Mouse (Mus musculus) embryo, embryonic 10.5 days (tissue): ENCODE data around the gene Lrrc41.

ENCODE experiments used
- DNase-seq: peaks from one replicate; pipeline ENCODE4 v3.0.0-alpha.2; 2015; ENCODE audit warnings: low spot score

The Lrrc41 gene

GRCm38 (mm10) chr4:116077240-116078095 is 2.4 kb downstream of the Lrrc41 start:
- DNase-seq: no peak

- DNase-seq: no peak
Observed at GRCm38 (mm10) chr4:116088510-116089249, 13.6 kb downstream of the Lrrc41 start.

- no peak for DNase-seq
Observed at GRCm38 (mm10) chr4:116096291-116096690, 21.2 kb downstream of the Lrrc41 start.

- no peak for DNase-seq
Observed at GRCm38 (mm10) chr4:116097211-116097610, 22.1 kb downstream of the Lrrc41 start.

- DNase-seq: no peak
Observed at GRCm38 (mm10) chr4:116100959-116101358, 25.9 kb downstream of the Lrrc41 start.

- DNase-seq: no peak
Observed at GRCm38 (mm10) chr4:116105278-116105677, 30.2 kb downstream of the Lrrc41 start.

- no peak for DNase-seq
Observed at GRCm38 (mm10) chr4:116110695-116111094, 35.6 kb downstream of the Lrrc41 start.

- no peak for DNase-seq
Observed at GRCm38 (mm10) chr4:116111486-116111885, 36.4 kb downstream of the Lrrc41 start.

- DNase-seq: peak; percentile 17
Observed at GRCm38 (mm10) chr4:116122762-116123161, 47.7 kb downstream of the Lrrc41 start.

GRCm38 (mm10) chr4:116123602-116124519 is 48.8 kb downstream of the Lrrc41 start, which contains the start of the genes Rad54l and Pomgnt1:
TSS of gene Rad54l (minus strand) at chr4:116123690.
TSS of gene Pomgnt1 (plus strand) at chr4:116123840.
- peak; percentile 99 for DNase-seq

- no peak for DNase-seq
Observed at GRCm38 (mm10) chr4:116125803-116126386, 50.8 kb downstream of the Lrrc41 start.

GRCm38 (mm10) chr4:116127956-116128355 is 52.9 kb downstream of the Lrrc41 start:
- no peak for DNase-seq

GRCm38 (mm10) chr4:116133126-116133525 is 58.1 kb downstream of the Lrrc41 start:
- DNase-seq: no peak

GRCm38 (mm10) chr4:116134990-116135389 is 59.9 kb downstream of the Lrrc41 start:
- peak; percentile 73 for DNase-seq

GRCm38 (mm10) chr4:116137421-116137996 is 62.4 kb downstream of the Lrrc41 start:
- DNase-seq: no peak

GRCm38 (mm10) chr4:116140801-116141574 is 65.9 kb downstream of the Lrrc41 start:
- no peak for DNase-seq

GRCm38 (mm10) chr4:116141736-116142135 is 66.7 kb downstream of the Lrrc41 start:
- DNase-seq: no peak

- DNase-seq: no peak
Observed at GRCm38 (mm10) chr4:116142269-116142668, 67.2 kb downstream of the Lrrc41 start.

- no peak for DNase-seq
Observed at GRCm38 (mm10) chr4:116143317-116143811, 68.3 kb downstream of the Lrrc41 start.
